Mouse (Mus musculus): ENCODE data around the gene Ndufb10. TPM values are rescaled to one million over a fixed set of nuclear protein-coding genes. Genes with fewer than 3 reads are reported as not detected.
A peak's percentile ranks its signal among the peaks of the same experiment; 100 is the strongest.

Ndufb10 gene
- polyA plus RNA-seq, 1 experiment, result 403 TPM

GRCm38 (mm10) chr17:24717943-24718342, 6.3 kb downstream of the Ndufb10 start, which contains the start of the genes Rnf151 and Rps2:
Gene Rnf151 (minus strand): TSS chr17:24718063.
Gene Rps2 (plus strand): TSS chr17:24718116.
- H3K4me3 ChIP-seq (ENCODE audit: low read depth, low read length), result no peak within 1 kb of the TSS
- WGBS, result 80% methylated on average over 4 of the region's 4 CpGs
- TF ChIP-seq POLR2A (IDR thresholded peaks at IDR 0.05; ENCODE audit: low read depth, low read length) (no peak), CTCF (IDR thresholded peaks at IDR 0.05; ENCODE audit: extremely low read depth, insufficient read length, insufficient replicate concordance, low read depth, low read length) (no peak)

GRCm38 (mm10) chr17:24716166-24716682, 8.1 kb downstream of the Ndufb10 start:
- peaks cover 3% of the 10 kb centered on the region; the same call in 1 of the 2 replicates for H3K36me3 ChIP-seq (ENCODE audit: control insufficient read depth, insufficient read depth, low read length)
- no peak overlapping the region for H3K27ac ChIP-seq (ENCODE audit: insufficient read depth, low read depth, low read length)
- 96% methylated on average over 15 of the region's 15 CpGs for WGBS
- H3K27me3 ChIP-seq (ENCODE audit: control insufficient read depth, insufficient read depth, low read length), result no peaks in the 10 kb centered on the region
- no peaks in the 10 kb centered on the region; the same call in 1 of the 2 replicates for H3K4me1 ChIP-seq (ENCODE audit: control insufficient read depth, insufficient read depth, insufficient read length, low read length)
- no peak overlapping the region for H3K4me3 ChIP-seq (ENCODE audit: low read depth, low read length)
- no peak for TF ChIP-seq CTCF (IDR thresholded peaks at IDR 0.05; ENCODE audit: extremely low read depth, insufficient read length, insufficient replicate concordance, low read depth, low read length)
- TF ChIP-seq POLR2A (IDR thresholded peaks at IDR 0.05; ENCODE audit: low read depth, low read length), result no peak

More at GRCm38 (mm10) chr17:24717943-24718342, 6.3 kb downstream of the Ndufb10 start, which contains the start of the genes Rnf151 and Rps2:
- Histone ChIP-seq H3K27ac (ENCODE audit: insufficient read depth, low read depth, low read length) (no peak within 1 kb of the TSS), H3K4me1 (ENCODE audit: control insufficient read depth, insufficient read depth, insufficient read length, low read length) (peaks cover 2% of the 10 kb centered on the region), H3K36me3 (ENCODE audit: control insufficient read depth, insufficient read depth, low read length) (peaks cover 15% of the 10 kb centered on the region), H3K27me3 (ENCODE audit: control insufficient read depth, insufficient read depth, low read length) (no peaks in the 10 kb centered on the region)

GRCm38 (mm10) chr17:24715556-24715955, 8.7 kb downstream of the Ndufb10 start:
- Histone ChIP-seq H3K27ac (ENCODE audit: insufficient read depth, low read depth, low read length) (no peak overlapping the region), H3K27me3 (ENCODE audit: control insufficient read depth, insufficient read depth, low read length) (no peaks in the 10 kb centered on the region), H3K36me3 (ENCODE audit: control insufficient read depth, insufficient read depth, low read length) (no peaks in the 10 kb centered on the region), H3K4me3 (ENCODE audit: low read depth, low read length) (no peak overlapping the region), H3K4me1 (ENCODE audit: control insufficient read depth, insufficient read depth, insufficient read length, low read length) (no peaks in the 10 kb centered on the region; the same call in 1 of the 2 replicates)
- TF ChIP-seq POLR2A (IDR thresholded peaks at IDR 0.05; ENCODE audit: low read depth, low read length), result no peak
- TF ChIP-seq CTCF (IDR thresholded peaks at IDR 0.05; ENCODE audit: extremely low read depth, insufficient read length, insufficient replicate concordance, low read depth, low read length), result no peak
- WGBS, result 85% methylated on average over 6 of the region's 6 CpGs

GRCm38 (mm10) chr17:24708646-24709045, 15.6 kb downstream of the Ndufb10 start:
- no peak overlapping the region for H3K4me3 ChIP-seq (ENCODE audit: low read depth, low read length)
- H3K4me1 ChIP-seq (ENCODE audit: control insufficient read depth, insufficient read depth, insufficient read length, low read length), result no peaks in the 10 kb centered on the region; the same call in 1 of the 2 replicates
- H3K36me3 ChIP-seq (ENCODE audit: control insufficient read depth, insufficient read depth, low read length), result 0 out of 2 replicates have a peak, but pooled peaks cover 7% of the 10 kb centered on the region
- 21% methylated on average over 2 of the region's 2 CpGs for WGBS
- no peaks in the 10 kb centered on the region for H3K27me3 ChIP-seq (ENCODE audit: control insufficient read depth, insufficient read depth, low read length)
- no peak overlapping the region for H3K27ac ChIP-seq (ENCODE audit: insufficient read depth, low read depth, low read length)
- TF ChIP-seq POLR2A (IDR thresholded peaks at IDR 0.05; ENCODE audit: low read depth, low read length), result no peak
- no peak for TF ChIP-seq CTCF (IDR thresholded peaks at IDR 0.05; ENCODE audit: extremely low read depth, insufficient read length, insufficient replicate concordance, low read depth, low read length)

- Histone ChIP-seq H3K27me3 (ENCODE audit: control insufficient read depth, insufficient read depth, low read length) (no peaks in the 10 kb centered on the region), H3K4me1 (ENCODE audit: control insufficient read depth, insufficient read depth, insufficient read length, low read length) (no peaks in the 10 kb centered on the region; the same call in 1 of the 2 replicates), H3K4me3 (ENCODE audit: low read depth, low read length) (peak overlapping the region; percentile 84), H3K36me3 (ENCODE audit: control insufficient read depth, insufficient read depth, low read length) (0 out of 2 replicates have a peak, but pooled peaks cover 7% of the 10 kb centered on the region), H3K27ac (ENCODE audit: insufficient read depth, low read depth, low read length) (peak overlapping the region; percentile 51)
- WGBS, result 1% methylated on average over 24 of the region's 24 CpGs
- TF ChIP-seq CTCF (IDR thresholded peaks at IDR 0.05; ENCODE audit: extremely low read depth, insufficient read length, insufficient replicate concordance, low read depth, low read length) (no peak), POLR2A (IDR thresholded peaks at IDR 0.05; ENCODE audit: low read depth, low read length) (no peak)
Observed at GRCm38 (mm10) chr17:24707801-24708425, 16.4 kb downstream of the Ndufb10 start.

GRCm38 (mm10) chr17:24706982-24707800, 17.1 kb downstream of the Ndufb10 start, which contains the start of gene Tbl3:
Gene Tbl3 (minus strand): TSS chr17:24707660.
- Histone ChIP-seq H3K4me1 (ENCODE audit: control insufficient read depth, insufficient read depth, insufficient read length, low read length) (no peaks in the 10 kb centered on the region; the same call in 1 of the 2 replicates), H3K27me3 (ENCODE audit: control insufficient read depth, insufficient read depth, low read length) (no peaks in the 10 kb centered on the region), H3K27ac (ENCODE audit: insufficient read depth, low read depth, low read length) (peak within 1 kb of the TSS; percentile 51), H3K4me3 (ENCODE audit: low read depth, low read length) (peak within 1 kb of the TSS; percentile 84), H3K36me3 (ENCODE audit: control insufficient read depth, insufficient read depth, low read length) (peaks cover 10% of the 10 kb centered on the region)
- WGBS, result 1% methylated on average over 32 of the region's 32 CpGs
- TF ChIP-seq CTCF (IDR thresholded peaks at IDR 0.05; ENCODE audit: extremely low read depth, insufficient read length, insufficient replicate concordance, low read depth, low read length) (no peak), POLR2A (IDR thresholded peaks at IDR 0.05; ENCODE audit: low read depth, low read length) (peak; percentile 84)

Measured in small intestine, adult 2 months (tissue).